Mouse (Mus musculus): ENCODE results near the gene Ppp1r12a. TPM values are rescaled to one million over a fixed set of nuclear protein-coding genes. Genes with fewer than 3 reads are reported as not detected.

Gene Ppp1r12a
- total RNA-seq (2021) = 112 and 131 TPM in 2 replicates
- long read RNA-seq, partial matches to known transcripts = 23 of 34 reads
- long read RNA-seq, other reads (novel, unspliced or antisense) = 11 of 34 reads

DNA sequence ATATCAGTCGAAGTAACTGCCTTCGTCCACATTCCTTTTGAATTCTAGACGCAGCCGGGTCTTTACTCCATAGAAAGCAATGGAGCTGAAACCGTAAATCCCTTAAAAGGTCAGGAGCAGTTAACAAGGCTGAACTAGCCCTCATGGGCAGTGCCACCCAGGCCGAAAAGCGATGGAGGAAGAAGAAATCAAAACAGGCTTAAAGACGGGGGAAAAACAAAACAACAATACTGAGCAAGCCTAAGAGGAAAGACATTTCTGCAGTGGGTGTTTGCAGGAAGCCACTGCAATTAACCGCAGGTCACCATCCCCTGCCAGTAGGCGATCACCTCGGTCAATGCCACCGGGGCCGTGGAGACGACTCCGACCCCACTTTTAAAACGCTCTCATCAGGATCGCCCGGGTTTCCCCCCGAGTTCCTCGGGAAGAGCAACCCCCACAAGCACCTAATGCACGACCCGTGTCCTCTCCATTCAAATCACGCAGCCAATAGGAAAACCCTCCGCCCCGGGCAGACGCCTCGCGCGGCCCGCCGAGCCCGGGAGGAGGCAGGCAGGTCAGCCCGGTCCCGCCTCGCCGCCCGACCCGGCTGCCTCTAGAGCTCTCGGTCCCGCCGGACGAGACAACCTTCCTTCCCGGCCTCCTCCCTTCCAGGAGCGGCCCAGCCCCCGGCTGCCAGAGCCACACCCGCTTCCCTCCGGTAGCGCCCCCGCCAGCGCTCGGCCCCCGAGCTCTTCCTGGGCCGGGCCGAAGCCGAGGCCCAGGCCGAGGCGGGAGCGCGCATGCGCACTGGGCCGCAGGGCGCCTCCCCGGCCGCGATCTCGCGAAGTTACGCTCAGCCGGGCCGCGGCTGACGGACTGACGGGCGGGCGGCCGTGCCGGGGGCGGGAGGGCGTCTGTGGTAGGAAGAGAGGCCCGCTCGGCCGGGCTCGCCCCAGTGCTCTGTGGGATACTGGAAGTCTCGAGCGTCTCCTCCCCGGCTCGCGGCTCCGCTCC, at the start of gene Ppp1r12a:
Ppp1r12a (plus strand) TSS at position 933 of the 996 bp plus-strand sequence.
- peak; percentile 97 for DNase-seq

DNA sequence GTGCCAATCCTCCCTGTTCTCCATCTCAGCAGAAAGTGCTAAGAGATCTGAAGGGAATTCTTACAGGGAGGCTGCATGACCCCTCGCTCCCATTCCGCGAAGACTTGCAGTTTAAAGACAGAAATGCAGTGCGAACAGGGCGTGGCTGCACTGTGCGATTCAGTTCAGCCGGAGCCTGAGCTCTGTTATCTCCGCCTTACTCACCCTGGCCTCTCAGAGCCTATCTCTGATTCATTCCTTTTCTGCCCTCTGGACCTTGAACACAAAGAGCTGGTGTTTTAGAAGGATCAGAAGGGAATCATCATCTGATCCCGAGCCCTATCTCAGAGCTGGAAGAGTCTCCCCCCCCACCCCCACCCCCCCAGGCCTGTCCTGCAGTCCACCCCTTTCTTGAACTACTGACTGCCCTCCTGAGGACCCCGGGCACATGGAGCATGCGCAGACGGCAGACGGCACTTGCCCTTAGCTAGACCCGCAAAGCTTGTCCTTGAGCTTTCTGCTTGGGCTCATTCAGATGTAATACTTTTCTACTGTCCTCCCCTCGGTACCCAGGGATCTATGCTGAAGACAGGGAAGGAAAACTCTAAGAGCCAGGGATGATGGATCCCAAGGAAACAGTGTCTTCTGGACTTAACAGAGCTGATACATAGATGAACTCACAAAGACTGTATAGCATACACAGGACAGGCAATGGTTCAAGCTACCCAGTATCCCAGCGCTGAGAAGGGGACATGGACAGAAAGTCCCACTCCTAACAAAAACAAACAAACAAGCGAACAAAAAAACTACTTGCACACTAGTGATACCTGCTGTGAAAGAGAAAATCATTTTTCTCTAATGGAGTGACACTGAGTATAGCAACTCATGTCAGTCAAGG, 48.4 kb upstream of the Ppp1r12a start:
- DNase-seq = peak; percentile 55

DNA sequence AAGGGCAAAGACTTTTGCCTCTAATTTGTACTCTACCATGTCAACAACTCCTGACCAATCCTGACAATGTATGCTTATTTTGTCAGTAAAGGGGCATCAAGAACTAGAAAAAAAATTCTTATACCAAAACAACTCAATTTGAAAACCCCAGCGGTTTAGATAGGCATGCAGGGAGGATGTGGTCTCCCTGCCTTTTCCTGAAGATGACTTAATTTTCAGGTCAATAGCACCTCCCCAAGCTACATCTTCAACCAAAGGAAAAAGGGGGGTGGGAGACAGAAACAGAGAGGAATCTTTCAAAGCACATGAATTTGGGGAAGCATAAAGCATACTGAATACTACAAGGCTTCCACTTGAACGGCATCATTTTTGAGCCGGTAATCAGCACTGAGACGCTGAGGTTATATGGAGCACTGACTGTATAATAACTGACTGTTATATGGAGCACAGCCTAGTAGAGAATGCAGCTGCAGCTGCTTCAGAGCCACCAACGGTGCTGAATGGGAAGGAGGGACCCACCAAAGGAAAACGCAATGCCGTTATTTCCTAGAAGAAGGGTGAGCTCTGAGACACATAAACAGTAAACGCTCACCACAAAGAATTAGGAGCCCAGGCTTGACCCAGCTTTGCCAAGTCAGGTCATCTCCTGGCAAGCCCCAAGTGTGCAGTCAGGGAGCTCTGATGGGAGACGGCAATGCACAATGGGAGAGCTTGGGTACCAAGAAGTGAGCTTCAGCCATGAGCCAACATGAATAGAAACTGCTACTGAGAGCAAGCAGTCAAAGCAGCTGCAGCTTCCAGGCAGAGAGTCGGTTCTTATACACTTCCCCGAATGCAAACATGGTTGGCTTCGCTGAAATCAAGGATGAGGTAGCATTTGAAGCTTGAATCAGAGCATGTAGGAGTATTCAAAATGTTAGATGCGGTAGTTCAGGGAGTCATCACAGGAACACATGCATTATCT, 43.5 kb upstream of the Ppp1r12a start:
- no peak for DNase-seq

DNA sequence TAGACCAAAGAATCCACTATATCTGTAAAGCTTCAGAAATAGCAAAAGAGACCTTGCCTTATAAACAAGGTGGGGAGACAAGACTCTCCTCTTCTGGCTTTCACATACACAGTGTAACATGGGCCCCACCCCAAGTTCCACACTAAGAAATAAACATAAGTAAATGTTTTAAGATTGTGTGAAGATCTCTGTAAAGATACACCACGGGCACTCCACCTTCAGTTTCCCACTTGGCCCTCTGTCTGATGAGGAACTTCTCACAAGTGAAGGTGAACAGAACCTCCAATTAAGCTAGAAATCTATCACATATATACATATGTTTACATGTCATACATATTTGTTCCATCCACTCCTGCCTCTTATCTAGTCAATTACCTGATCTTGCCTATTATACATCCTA, 42.6 kb upstream of the Ppp1r12a start:
- no peak for DNase-seq

DNA sequence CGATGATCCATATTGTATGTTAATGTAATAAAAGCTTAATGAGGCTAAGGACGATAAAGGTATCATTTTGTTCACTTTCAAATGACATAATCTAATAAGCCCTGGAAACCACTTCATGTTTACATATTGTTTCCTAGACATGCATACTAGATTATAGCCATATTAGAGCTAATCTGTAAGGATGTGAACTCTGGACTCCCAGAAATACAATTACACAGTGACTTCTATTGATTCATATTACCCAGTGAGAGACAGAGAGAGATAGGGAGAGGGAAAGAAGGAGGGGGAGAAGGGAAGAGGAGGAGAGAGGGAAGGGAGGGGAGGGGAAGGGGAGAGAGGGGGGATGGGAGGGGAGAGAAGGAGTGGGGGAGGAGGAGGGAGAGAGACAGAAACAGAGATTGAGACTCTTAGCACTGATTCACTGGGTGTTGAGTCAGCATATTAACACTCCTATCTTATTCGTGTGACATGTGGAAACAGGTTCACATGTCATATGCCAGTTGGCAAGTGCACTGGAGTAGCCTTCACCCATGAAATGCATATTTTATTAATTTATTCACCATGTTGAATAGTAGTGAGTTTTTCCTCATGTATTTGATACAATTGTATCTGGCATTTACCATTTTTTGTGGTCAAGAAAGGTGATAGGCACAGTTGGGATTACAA, 36.9 kb upstream of the Ppp1r12a start:
- DNase-seq = no peak

DNA sequence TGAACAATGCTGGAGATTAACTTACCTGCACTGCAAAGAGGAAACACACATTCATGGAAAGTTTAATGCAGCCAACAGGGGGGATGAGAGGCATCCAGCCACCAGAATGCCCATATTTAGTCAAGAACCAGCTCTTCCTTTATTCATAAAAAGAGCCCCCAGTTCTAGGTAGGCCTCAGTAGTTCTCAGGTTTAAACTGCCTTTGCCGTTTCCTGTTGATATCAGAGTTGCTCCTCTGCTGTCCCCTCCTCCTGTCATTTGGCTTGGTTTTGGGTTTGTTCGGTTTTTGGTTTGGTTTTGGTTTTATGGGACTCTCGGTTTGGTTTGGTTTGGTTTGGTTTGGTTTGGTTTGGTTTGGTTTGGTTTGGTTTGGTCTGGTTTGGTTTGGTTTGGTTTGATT, 32.8 kb upstream of the Ppp1r12a start:
- no peak for DNase-seq

DNA sequence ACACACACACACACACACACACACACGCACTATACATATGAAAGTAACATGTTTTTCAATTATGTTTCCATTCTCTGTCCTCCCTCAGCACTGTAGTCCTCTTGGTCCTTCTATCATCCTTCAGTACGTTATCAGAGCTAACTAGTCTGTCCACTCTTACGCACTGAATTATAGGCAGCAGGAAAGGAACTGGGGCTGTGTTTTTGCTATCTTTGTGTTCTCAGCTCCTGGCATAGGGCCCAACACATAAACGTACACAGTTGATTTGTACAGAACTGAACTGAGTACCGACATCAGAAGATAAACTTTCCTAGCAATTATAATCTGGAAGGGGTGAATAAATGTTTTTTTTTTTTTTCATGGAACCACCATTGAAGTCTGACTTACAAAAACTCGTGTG, 30.1 kb upstream of the Ppp1r12a start:
- DNase-seq = no peak

DNA sequence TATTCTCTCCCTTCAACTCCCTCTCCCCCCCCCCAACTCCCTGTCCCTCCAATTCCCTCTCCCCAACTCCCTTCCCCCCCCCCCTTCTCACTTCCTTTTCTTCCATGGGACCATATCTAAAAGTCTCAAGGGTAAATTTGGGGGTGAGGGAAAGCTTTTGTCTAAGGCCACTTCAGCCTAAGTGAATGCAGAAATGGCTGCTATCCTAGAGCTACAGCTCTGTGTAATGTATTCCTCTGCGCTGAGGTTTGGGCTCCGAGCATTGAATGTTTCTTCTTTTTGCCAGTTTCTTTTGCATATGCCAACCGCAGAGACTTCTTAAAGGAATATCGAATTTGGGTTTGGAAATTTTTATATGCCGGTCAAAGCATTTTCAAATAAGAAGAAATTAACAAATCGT, 28.7 kb upstream of the Ppp1r12a start:
- DNase-seq = no peak

DNA sequence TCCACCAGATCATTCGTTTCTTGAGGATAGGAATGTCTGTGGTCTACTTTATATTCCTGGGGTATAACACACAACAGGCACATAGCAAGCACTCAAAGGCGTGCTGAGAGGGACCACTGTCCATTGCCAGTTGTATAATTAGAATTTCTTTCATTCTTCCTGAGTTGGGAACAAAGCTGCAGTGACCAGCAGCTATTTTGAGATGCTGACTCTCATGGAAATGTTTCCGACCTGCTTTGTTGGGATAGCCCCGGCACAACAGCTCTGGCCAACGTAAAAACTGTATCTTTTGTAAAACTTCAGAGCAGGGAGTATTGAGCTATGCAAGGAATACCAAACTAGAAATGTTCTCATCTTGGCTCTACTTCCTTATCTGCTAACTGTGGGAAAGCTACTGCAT, 28.2 kb upstream of the Ppp1r12a start:
- no peak for DNase-seq

DNA sequence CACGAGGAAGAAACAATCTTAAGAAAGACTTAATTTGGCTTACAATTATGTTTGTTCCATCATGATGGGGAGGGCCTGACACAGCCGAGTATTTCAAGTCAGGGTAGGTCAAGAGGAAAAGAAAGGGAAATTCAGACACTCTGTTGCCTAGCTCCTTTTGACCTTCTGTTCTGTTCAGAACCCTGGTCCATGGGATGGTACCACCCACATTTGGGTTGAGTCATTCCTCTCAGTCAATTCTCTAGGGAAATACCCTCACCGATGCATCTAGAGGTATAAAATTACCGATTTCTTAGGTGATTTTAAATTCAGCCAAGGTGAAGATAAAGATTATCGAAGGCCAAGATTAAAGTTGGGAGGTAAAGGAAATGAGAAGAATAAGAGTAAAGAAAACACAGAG, 23.6 kb upstream of the Ppp1r12a start:
- no peak for DNase-seq

DNA sequence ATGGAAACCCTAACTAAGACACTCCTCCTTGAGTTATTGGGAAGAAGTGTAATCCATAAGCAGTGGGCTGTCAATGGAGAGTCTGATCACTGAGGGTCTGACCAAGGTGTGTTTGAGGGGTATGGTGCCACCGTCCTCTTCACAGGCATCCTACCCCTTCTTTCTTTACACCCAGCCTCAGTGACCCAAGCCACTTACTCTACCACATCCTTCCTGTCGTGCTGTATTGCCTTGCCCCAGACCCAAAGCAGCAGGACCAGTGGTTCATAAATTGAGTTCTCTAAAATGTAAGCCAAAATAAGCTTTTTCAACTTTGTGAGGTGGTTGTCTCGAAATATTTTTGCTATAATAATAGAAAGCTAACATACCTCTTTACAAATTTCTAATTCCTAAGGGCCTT, 22.2 kb upstream of the Ppp1r12a start:
- DNase-seq = no peak

DNA sequence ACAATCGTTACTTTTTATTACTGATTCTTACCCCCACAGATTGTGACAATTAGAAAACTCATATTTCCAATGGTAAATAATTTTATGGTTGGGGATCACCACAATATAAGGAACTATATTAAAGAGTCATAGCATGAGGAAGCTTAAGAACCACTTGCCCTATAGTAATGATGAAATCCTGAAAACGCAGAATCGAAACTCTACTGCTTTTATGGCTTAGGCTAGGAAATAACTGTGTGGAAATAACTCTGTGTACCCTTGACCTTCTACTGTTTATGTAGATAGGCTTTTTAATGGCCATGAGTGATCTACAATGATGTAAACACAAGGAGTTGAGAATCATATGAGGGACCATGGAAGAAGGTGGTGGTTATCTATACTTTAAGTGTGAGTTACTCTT, 21.3 kb upstream of the Ppp1r12a start:
- DNase-seq = no peak

DNA sequence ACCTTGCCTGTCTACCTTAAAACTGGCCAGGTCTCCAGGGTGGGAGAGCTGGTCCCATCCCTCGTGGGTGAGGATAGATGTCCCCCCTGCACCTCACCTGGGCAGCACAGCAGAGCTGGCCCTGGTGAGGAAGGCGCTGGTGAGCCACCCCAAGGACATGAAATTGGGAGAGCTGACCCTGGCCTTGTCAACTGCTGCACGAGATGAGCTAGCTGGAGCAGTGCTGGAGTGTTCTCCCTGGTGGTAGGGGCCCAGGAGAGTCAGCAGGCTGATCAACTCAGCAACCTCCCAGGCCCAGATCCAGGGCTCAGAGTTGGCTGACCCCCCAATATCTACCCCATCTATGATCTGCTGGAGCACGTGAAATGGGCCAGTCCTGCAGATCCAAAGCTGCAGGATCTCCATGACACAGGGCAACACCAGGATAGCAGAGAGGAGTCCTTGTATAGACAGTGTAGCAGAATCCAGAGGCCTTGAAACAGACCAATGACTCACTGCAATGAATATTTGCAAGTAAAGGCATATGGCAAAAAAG, 17.9 kb upstream of the Ppp1r12a start:
- peak; percentile 54 for DNase-seq

DNA sequence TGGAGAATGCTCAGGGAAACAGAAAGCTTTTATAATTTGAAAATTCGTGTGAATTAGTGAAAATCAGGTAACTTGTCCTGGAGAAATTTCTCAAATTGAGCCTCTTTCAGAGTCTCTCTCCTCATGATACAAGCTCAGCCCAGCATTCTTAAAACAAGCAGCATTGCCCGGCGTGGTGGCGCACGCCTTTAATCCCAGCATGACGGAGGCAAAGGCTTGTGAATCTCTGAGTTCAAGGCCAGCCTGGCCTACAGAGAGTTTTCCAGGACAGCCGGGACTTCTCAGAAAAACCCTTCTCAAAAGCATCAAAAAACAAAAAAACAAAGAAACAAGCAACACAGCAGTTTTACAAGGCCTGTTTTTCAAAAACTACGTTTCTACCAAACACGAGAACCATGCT, 16.3 kb upstream of the Ppp1r12a start:
- DNase-seq = peak; percentile 15

DNA sequence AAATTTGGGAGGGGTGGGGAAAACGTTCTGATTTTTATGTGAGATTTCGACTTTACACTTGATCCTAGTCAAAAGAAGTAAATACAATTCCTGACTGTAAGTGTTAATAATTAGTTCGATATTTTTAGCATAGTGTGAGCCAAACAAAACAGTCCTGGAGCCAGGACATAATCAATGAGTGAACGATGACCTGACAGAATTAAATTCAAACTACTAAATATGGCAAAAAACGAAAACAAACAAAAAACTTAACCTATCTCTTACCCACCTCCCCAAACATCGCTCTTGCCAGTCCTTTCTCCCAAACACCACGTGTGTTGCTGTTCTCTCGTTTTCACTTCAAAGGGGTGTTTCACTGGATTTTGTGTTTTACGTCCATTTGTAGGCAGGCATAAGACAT, 15.0 kb upstream of the Ppp1r12a start:
- DNase-seq = no peak

DNA sequence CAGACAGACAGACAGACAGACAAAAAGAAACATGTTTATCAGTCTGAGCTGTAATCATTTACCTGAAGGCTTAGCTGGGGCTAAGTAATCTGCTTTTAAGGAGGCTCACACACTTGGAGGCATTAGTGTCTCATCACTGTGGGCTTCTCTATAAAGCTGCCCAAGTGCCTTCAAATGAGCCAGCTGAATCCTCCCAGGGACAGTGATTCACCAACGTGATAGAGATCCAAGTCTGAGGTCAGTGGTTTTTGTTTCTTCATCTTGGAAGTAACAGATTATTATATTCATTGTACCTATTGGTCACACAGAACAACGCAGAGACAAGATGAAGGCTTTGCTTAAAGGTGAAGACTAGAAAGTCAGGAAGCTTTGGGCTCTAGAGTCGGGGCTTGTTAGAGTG, 8.7 kb upstream of the Ppp1r12a start:
- no peak for DNase-seq

DNA sequence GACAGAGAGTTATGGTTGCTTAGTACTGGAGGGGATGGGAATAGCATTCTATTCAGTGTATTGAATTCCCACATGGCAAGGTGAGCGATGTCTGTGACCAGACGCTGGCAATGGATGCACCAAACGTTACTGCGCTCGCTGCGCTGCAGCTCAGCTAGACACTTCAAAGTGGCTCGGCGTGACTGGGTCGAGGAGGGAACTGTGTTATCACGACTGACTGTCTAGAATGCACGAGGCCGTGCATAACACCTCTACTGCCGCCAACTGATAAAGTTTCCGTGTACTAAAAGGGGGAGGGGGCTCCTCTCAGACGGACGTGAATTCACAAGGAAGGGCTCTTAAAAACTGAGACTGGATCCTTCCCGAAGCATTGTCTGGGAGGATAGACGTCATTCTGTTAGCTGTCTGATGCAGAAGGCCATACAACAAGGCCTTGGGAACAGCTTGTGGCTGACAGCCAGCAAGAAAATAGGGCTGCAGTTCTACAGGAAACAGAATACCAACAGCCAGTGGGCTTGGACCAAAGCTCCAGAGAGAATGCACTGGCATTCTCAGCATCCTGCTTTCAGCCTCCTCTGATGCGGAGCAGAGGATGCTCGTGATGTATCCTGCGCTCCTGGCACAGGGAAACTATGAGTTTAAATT, 6.8 kb upstream of the Ppp1r12a start:
- peak; percentile 37 for DNase-seq

DNA sequence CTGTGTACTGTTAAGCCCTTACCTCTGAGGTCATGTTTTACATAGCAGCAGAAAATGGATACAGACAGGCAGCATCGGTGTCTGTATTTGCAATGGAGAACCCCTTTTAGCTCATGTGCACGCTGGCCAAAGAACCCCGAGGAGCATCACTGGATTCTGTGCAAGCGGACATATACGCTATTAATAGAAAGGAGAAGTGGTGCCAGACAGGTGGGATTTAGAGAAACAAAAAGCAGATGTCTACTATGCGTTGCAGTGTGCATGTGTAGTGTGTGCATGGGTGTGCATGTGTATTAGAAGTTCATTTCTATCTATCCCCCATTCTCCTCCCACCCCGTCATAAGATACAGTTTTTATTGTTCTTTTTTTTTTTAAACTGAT, 6.3 kb upstream of the Ppp1r12a start:
- no peak for DNase-seq

DNA sequence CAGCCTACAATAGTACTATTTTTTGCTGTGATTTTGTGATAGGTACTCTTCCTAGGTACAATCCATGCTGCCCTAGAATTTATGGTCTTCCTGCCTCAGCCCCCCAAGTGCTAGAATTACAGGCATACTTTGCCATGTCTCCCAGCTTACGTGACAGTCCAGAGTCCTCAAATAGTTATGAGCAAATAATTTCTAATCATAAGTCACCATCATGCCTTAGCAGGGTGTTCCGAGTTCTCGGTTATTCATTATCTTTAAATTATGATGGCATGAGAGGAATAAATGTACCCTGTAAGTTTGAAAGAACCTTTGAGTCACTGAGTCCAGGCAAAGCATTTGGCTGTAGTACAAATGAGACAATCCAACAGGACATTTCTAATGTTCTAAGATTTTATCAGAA, 5.9 kb upstream of the Ppp1r12a start:
- DNase-seq = no peak

DNA sequence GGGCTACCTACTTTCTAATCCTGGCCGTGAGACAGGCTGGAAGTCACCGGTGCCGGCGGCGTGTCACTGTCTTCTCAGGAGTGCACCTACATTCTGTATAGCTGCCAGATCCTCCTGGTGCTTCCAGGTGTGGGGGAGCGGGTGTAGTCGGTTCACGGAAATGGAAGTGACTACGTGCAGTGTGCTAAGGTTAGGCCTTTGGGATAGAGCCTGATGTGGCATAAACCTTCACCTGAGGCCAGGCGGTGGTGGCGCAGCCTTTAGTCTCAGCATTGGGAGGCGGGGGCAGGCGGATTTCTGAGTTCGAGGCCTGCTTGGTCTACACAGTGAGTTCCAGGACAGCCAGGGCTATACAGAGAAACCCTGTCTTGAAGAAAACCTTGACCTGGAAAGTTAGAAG, 3.0 kb upstream of the Ppp1r12a start:
- no peak for DNase-seq
